Mouse (Mus musculus) midbrain, postnatal 0 days (tissue): ENCODE results near the gene Tex19.2. TPM values are rescaled to one million over a fixed set of nuclear protein-coding genes. Genes with fewer than 3 reads are reported as not detected.

ENCODE experiments used
- ATAC-seq: fragments of 200-750 bp; cut with Nextera tagmentation; 2 replicates; pipeline ENCODE4 v1.8.0; 2017; ENCODE audit warnings: moderate number of reproducible peaks, mild to moderate bottlenecking, moderate TSS enrichment, moderate library complexity; ENCODE audit not compliant: low FRiP score
- DNase-seq: peaks from one replicate; pipeline ENCODE4 v3.0.0-alpha.2; 2015; ENCODE audit warnings: low spot score
- H3K27ac ChIP-seq: fragments of 300-500 bp; sonication (generic); 2 replicates; pipeline ENCODE4 v1.5.1; 2014; ENCODE audit warnings: low read depth, mild to moderate bottlenecking, low read length, mixed read lengths
- H3K27me3 ChIP-seq: fragments of 300-500 bp; sonication (generic); 2 replicates; pipeline ENCODE4 v1.6.1; 2014; ENCODE audit warnings: low read length, control low read depth, mixed read lengths; ENCODE audit not compliant: insufficient read depth
- H3K36me3 ChIP-seq: fragments of 300-500 bp; sonication (generic); 2 replicates; pipeline ENCODE4 v1.6.1; 2014; ENCODE audit warnings: low read length, control low read depth, mixed read lengths; ENCODE audit not compliant: insufficient read depth
- H3K4me1 ChIP-seq: fragments of 300-500 bp; sonication (generic); 2 replicates; pipeline ENCODE4 v1.6.1; 2014; ENCODE audit warnings: mild to moderate bottlenecking, control low read depth, antibody characterized with exemption, low read length, mixed read lengths; ENCODE audit not compliant: insufficient read depth
- H3K4me2 ChIP-seq: fragments of 300-500 bp; sonication (generic); 2 replicates; pipeline ENCODE4 v1.6.1; 2014; ENCODE audit warnings: low read depth, mild to moderate bottlenecking, low read length, mixed read lengths; ENCODE audit not compliant: poor library complexity, severe bottlenecking
- H3K4me3 ChIP-seq: fragments of 300-500 bp; sonication (generic); 2 replicates; pipeline ENCODE4 v1.5.1; 2014; ENCODE audit warnings: low read depth, mild to moderate bottlenecking, low read length, moderate library complexity
- H3K9ac ChIP-seq: fragments of 300-500 bp; sonication (generic); replicated peaks from 2 replicates; pipeline ENCODE4 v1.6.1; 2014; ENCODE audit warnings: mild to moderate bottlenecking, low read length, moderate library complexity, mixed read lengths; ENCODE audit not compliant: poor library complexity, severe bottlenecking
- H3K9me3 ChIP-seq: fragments of 300-500 bp; sonication (generic); 2 replicates; pipeline ENCODE4 v1.6.1; 2016; ENCODE audit warnings: low read length, control low read depth
- CTCF ChIP-seq: IDR thresholded peaks from 2 replicates; pipeline ENCODE4 v1.5.1; 2016; ENCODE audit warnings: antibody characterized with exemption, mild to moderate bottlenecking
- WGBS: fragments of 180-500 bp; shearing (Covaris S2); extraction: QIAGEN DNeasy Blood & Tissue Kit; methylation state at CpG from one replicate; pipeline ENCODE4 v1.1.7; 2014; 5-methylcytosine and 5-hydroxymethylcytosine counted together
- polyA plus RNA-seq: library from polyadenylated mRNA; unstranded; fragments of >200 nt; fragmentation: Nextera tagmentation; extraction: Ambion mirVana; gene quantifications from 2 replicates; pipeline ENCODE4 v1.2.1, GENCODE M21; 2015
- total RNA-seq: library from RNA; depleted of rRNA; stranded (reverse); fragments of >200 nt; gene quantifications from 2 replicates; pipeline ENCODE4 v1.2.3, GENCODE M21; 2014

Gene Tex19.2
- total and polyA plus RNA-seq, 2 experiments from 2014 or later = not detected

GRCm38 (mm10) chr11:121090943-121091342, 27.5 kb downstream of the Tex19.2 start:
- H3K27me3 ChIP-seq = no peaks in the 10 kb centered on the region
- ATAC-seq (no peak), DNase-seq (no peak)
- H3K9ac ChIP-seq = no peak overlapping the region
- H3K4me3 ChIP-seq = no peak overlapping the region
- no peaks in the 10 kb centered on the region for H3K36me3 ChIP-seq
- WGBS = 59% methylated on average over 4 of the region's 4 CpGs
- H3K27ac ChIP-seq = no peak overlapping the region
- TF ChIP-seq CTCF = no peak
- H3K9me3 ChIP-seq = no peaks in the 10 kb centered on the region
- H3K4me1 ChIP-seq = no peaks in the 10 kb centered on the region
- H3K4me2 ChIP-seq = no peak overlapping the region

- ATAC-seq (no peak), DNase-seq (no peak)
- Histone ChIP-seq H3K36me3 (no peaks in the 10 kb centered on the region), H3K9me3 (no peaks in the 10 kb centered on the region), H3K27ac (no peak overlapping the region), H3K27me3 (no peaks in the 10 kb centered on the region), H3K4me2 (no peak overlapping the region), H3K9ac (no peak overlapping the region), H3K4me1 (no peaks in the 10 kb centered on the region), H3K4me3 (no peak overlapping the region)
- no peak for TF ChIP-seq CTCF
- 95% methylated on average over 2 of the region's 2 CpGs for WGBS
These were observed 28.5 kb downstream of the Tex19.2 start for GRCm38 (mm10) chr11:121089756-121090546.

DNA sequence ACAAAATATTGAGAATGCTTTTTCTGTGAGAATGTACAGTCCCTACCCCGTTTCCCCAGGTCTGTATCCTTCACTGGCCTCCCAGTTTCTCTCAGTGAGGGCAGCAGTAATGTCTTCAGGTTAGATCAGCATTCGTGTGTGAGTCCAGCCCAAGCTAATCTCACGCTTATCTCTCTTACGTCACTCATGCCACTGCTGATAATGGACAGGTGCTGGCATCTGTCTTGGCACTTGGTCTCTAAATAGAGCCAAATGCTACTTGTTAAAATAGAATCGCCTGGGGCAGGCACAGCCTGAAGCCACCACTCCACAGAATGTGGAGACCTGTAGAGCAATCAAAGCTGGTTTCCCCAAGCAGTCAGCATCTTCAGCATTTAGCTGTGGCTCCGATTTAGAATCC, 29.5 kb downstream of the Tex19.2 start:
- H3K9ac ChIP-seq = no peak overlapping the region
- 84% methylated on average over 6 of the region's 6 CpGs for WGBS
- DNase-seq = no peak
- H3K36me3 ChIP-seq = no peaks in the 10 kb centered on the region
- ATAC-seq = no peak
- H3K4me3 ChIP-seq = no peak overlapping the region
- H3K27ac ChIP-seq = no peak overlapping the region
- no peaks in the 10 kb centered on the region for H3K4me1 ChIP-seq
- H3K4me2 ChIP-seq = no peak overlapping the region
- TF ChIP-seq CTCF = no peak
- H3K9me3 ChIP-seq = no peaks in the 10 kb centered on the region
- no peaks in the 10 kb centered on the region for H3K27me3 ChIP-seq

GRCm38 (mm10) chr11:121086296-121086695, 32.2 kb downstream of the Tex19.2 start:
- 58% methylated on average over 4 of the region's 4 CpGs for WGBS

DNA sequence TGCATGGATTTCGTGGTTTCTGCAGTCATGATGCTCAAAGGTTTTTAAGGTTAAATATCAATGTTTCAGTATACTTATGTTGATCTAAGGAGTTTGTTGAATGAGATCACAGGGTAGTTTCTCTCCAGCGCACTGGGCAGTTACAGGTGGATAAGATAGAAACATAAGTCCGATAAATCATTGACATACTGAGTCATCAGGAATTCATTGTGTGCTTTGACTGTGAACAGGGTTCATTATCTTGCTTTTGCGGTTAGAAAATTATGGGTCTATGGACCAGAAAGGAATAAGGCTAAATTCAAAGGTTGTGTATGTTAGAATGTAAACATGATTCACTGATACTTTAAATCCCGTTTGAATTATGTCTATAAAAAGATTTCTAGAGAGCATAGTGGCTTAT, 33.3 kb downstream of the Tex19.2 start:
- Histone ChIP-seq H3K4me1 (no peaks in the 10 kb centered on the region), H3K4me2 (no peak overlapping the region), H3K9ac (no peak overlapping the region), H3K36me3 (no peaks in the 10 kb centered on the region), H3K4me3 (no peak overlapping the region), H3K27ac (no peak overlapping the region), H3K27me3 (no peaks in the 10 kb centered on the region), H3K9me3 (no peaks in the 10 kb centered on the region)
- ATAC-seq = no peak
- no peak for TF ChIP-seq CTCF
- 83% methylated on average over 5 of the region's 5 CpGs for WGBS
- DNase-seq = no peak

More at GRCm38 (mm10) chr11:121086296-121086695, 32.2 kb downstream of the Tex19.2 start:
- H3K9me3 ChIP-seq = no peaks in the 10 kb centered on the region
- ATAC-seq (no peak), DNase-seq (no peak)
- no peak overlapping the region for H3K4me2 ChIP-seq
- no peaks in the 10 kb centered on the region for H3K27me3 ChIP-seq
- no peak for TF ChIP-seq CTCF
- H3K4me3 ChIP-seq = no peak overlapping the region
- H3K36me3 ChIP-seq = no peaks in the 10 kb centered on the region
- H3K27ac ChIP-seq = no peak overlapping the region
- no peaks in the 10 kb centered on the region for H3K4me1 ChIP-seq
- H3K9ac ChIP-seq = no peak overlapping the region

GRCm38 (mm10) chr11:121082857-121083500, 35.5 kb downstream of the Tex19.2 start:
- H3K36me3 ChIP-seq = no peaks in the 10 kb centered on the region
- no peak for TF ChIP-seq CTCF
- H3K4me3 ChIP-seq = no peak overlapping the region
- ATAC-seq (no peak), DNase-seq (no peak)
- H3K9me3 ChIP-seq = no peaks in the 10 kb centered on the region
- 77% methylated on average over 6 of the region's 6 CpGs for WGBS
- H3K27me3 ChIP-seq = no peaks in the 10 kb centered on the region
- H3K4me1 ChIP-seq = no peaks in the 10 kb centered on the region
- no peak overlapping the region for H3K4me2 ChIP-seq
- no peak overlapping the region for H3K9ac ChIP-seq
- H3K27ac ChIP-seq = no peak overlapping the region
